In the genomic region with DNA sequence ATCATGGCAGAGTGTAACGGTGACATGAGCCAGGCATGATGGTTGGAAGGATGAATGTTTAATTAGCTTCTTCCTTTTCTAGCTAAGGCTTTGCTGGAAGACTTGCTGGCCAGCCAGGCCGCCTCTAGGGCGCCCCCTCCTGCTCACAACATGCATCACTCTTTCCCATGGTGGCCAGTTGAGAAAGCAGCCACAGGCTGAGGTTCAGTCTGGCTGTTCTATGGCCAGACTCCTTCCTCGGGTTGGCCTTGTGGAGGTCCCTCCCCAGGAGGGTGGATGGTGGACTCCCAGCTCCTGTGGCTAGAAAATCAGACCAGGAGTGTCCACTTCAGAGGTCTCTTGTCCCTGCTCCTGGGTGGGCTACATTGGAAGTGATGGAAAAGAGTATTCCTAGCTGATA, we compare ENCODE assay signal across 9 mouse cellular contexts. TPM values are rescaled to one million over a fixed set of nuclear protein-coding genes. Genes with fewer than 3 reads are reported as not detected.
A peak's percentile ranks its signal among the peaks of the same experiment; 100 is the strongest.
DNase-seq lines count a peak whose midpoint lies in the region; ATAC-seq lines count a peak whose summit lies in the region.
"Had no signal": no experiment of that assay in that cellular context is flagged by ENCODE, and none has a peak within 500 bp of the region (broad histone marks: within the 10 kb centered on the region; RNA-seq: fewer than 3 reads in every experiment).

No protein-coding gene starts in this region.

- H3K4me1 ChIP-seq in heart, embryonic 11.5 days (ENCODE audit: control insufficient read depth, insufficient read depth, low read length) = peaks cover 13% of the 10 kb centered on the region
- H3K4me1 ChIP-seq in forebrain, embryonic 14.5 days (ENCODE audit: control insufficient read depth, insufficient read depth, low read length) = peaks cover 10% of the 10 kb centered on the region; the same call in 1 of the 2 replicates
- H3K4me1 ChIP-seq in hindbrain, embryonic 10.5 days (replicated peaks) = peaks cover 6% of the 10 kb centered on the region
- peaks cover 8% of the 10 kb centered on the region; the same call in 1 of the 2 replicates for H3K4me1 ChIP-seq in midbrain, embryonic 14.5 days (ENCODE audit: control insufficient read depth, insufficient read depth, low read length)

- WGBS in heart, embryonic 11.5 days (ENCODE audit: insufficient replicate concordance) = 13% methylated on average over 4 of the region's 4 CpGs
- 5% methylated on average over 4 of the region's 4 CpGs for WGBS in forebrain, embryonic 14.5 days
- 10% methylated on average over 4 of the region's 4 CpGs for WGBS in hindbrain, embryonic 10.5 days
- WGBS in midbrain, embryonic 14.5 days = 1% methylated on average over 4 of the region's 4 CpGs

- no peak overlapping the region for H3K4me2 ChIP-seq in heart, embryonic 11.5 days
- H3K4me2 ChIP-seq in forebrain, embryonic 14.5 days (ENCODE audit: low read length) = no peak overlapping the region
- no peak overlapping the region for H3K4me2 ChIP-seq in midbrain, embryonic 14.5 days (ENCODE audit: low read length)

- ATAC-seq in heart, embryonic 11.5 days (replicated peaks; ENCODE audit: insufficient number of reproducible peaks, low FRiP score, low TSS enrichment) = no peak
- peak; percentile 29; the same call in 1 of the 2 replicates for ATAC-seq in forebrain, embryonic 14.5 days
- ATAC-seq in midbrain, embryonic 14.5 days (ENCODE audit: low FRiP score, low TSS enrichment) = peak; percentile 24; the same call in 1 of the 2 replicates

- no peaks in the 10 kb centered on the region for H3K9me3 ChIP-seq in heart, embryonic 11.5 days (replicated peaks; ENCODE audit: control insufficient read depth, low read length)
- H3K9me3 ChIP-seq in forebrain, embryonic 14.5 days (replicated peaks; ENCODE audit: control insufficient read depth, low read length) = no peaks in the 10 kb centered on the region
- no peaks in the 10 kb centered on the region for H3K9me3 ChIP-seq in hindbrain, embryonic 10.5 days
- H3K9me3 ChIP-seq in midbrain, embryonic 14.5 days (ENCODE audit: control insufficient read depth, low read length) = no peaks in the 10 kb centered on the region
- H3K9me3 ChIP-seq: megakaryocyte, embryonic 14.5 days had no signal

- intact Hi-C loops in left cerebral cortex, postnatal 14 days (cut with DNase I) = loop anchor here (1.0 to 10.0 kb wide), 2 partner anchors 130 to 272 kb away; partner anchors contain the start of gene Mdm4

- DNase-seq in heart, adult 18-20 months = peak; percentile 80 to 88
- peak; percentile 29 for DNase-seq in c-Kit-positive CD71-positive TER-119-negative erythroid progenitor cells, embryonic 14.5 days (ENCODE audit: low read depth)
- peak; percentile 69 for DNase-seq in forebrain, embryonic 14.5 days (ENCODE audit: low spot score)
- peak; percentile 85 for DNase-seq in hindbrain, embryonic 10.5 days (ENCODE audit: low spot score)
- DNase-seq in left cerebral cortex, postnatal 14 days (ENCODE audit: low spot score in 2 of 2) = peak; percentile 74 to 81
- DNase-seq in midbrain, embryonic 14.5 days = peak; percentile 82
- peak; percentile 36 to 68 for DNase-seq in spleen, postnatal 14 days (ENCODE audit: low spot score in 2 of 2)

- no peak overlapping the region for H3K4me3 ChIP-seq in heart, embryonic 11.5 days (ENCODE audit: low read depth, low read length)
- H3K4me3 ChIP-seq in forebrain, embryonic 14.5 days (ENCODE audit: low read depth, low read length) = no peak overlapping the region
- no peak overlapping the region for H3K4me3 ChIP-seq in hindbrain, embryonic 10.5 days
- H3K4me3 ChIP-seq in midbrain, embryonic 14.5 days (replicated peaks; ENCODE audit: low read depth, low read length) = no peak overlapping the region
- H3K4me3 ChIP-seq: megakaryocyte, embryonic 14.5 days had no signal

- no peak overlapping the region for H3K9ac ChIP-seq in heart, embryonic 11.5 days (ENCODE audit: low read depth, low read length)
- H3K9ac ChIP-seq in forebrain, embryonic 14.5 days (ENCODE audit: low read length) = no peak overlapping the region
- no peak overlapping the region for H3K9ac ChIP-seq in midbrain, embryonic 14.5 days (replicated peaks; ENCODE audit: low read length)

- no peaks in the 10 kb centered on the region for H3K36me3 ChIP-seq in heart, embryonic 11.5 days (ENCODE audit: control insufficient read depth, insufficient read depth, low read length)
- H3K36me3 ChIP-seq in forebrain, embryonic 14.5 days (ENCODE audit: control insufficient read depth, insufficient read depth, low read length) = no peaks in the 10 kb centered on the region
- no peaks in the 10 kb centered on the region; the same call in 1 of the 2 replicates for H3K36me3 ChIP-seq in hindbrain, embryonic 10.5 days
- H3K36me3 ChIP-seq in midbrain, embryonic 14.5 days (ENCODE audit: control insufficient read depth, insufficient read depth, low read length) = peaks cover 8% of the 10 kb centered on the region; the same call in 1 of the 2 replicates

- H3K27ac ChIP-seq in heart, embryonic 11.5 days (ENCODE audit: low read depth, low read length) = no peak overlapping the region
- no peak overlapping the region for H3K27ac ChIP-seq in forebrain, embryonic 14.5 days (ENCODE audit: low read depth, low read length)
- H3K27ac ChIP-seq in hindbrain, embryonic 10.5 days = 0 out of 2 replicates have a peak overlapping the region, but pooled peaks have one; percentile 42
- H3K27ac ChIP-seq in midbrain, embryonic 14.5 days (replicated peaks; ENCODE audit: low read depth, low read length) = no peak overlapping the region

- H3K27me3 ChIP-seq in heart, embryonic 11.5 days (ENCODE audit: control insufficient read depth, insufficient read depth, low read length) = no peaks in the 10 kb centered on the region
- H3K27me3 ChIP-seq in forebrain, embryonic 14.5 days (replicated peaks; ENCODE audit: control insufficient read depth, insufficient read depth, low read length) = no peaks in the 10 kb centered on the region
- H3K27me3 ChIP-seq in hindbrain, embryonic 10.5 days (ENCODE audit: insufficient read depth, poor library complexity, severe bottlenecking) = peaks cover 4% of the 10 kb centered on the region; the same call in 1 of the 2 replicates
- H3K27me3 ChIP-seq in midbrain, embryonic 14.5 days (ENCODE audit: control insufficient read depth, insufficient read depth, low read length) = no peaks in the 10 kb centered on the region

RNA-seq across cellular contexts. Expression of gene Golt1a, which starts 2.8 kb away (rescaled TPM):
- not detected for total RNA-seq in heart, adult 18-20 months (2021)
- not detected in 2 replicates for polyA plus RNA-seq in heart, embryonic 11.5 days (2014; fragmentation: Nextera tagmentation; extraction: Ambion mirVana)
- polyA plus RNA-seq in forebrain, embryonic 14.5 days (2014; fragmentation: Nextera tagmentation; extraction: Ambion mirVana) = not detected in 2 replicates
- not detected in 2 replicates for polyA plus RNA-seq in hindbrain, embryonic 10.5 days (2016; fragmentation: Nextera tagmentation; extraction: Ambion mirVana)
- 1 to 10 TPM in 1 of 2 experiments, not detected in 1; 1.4 TPM for total RNA-seq in left cerebral cortex, postnatal 14 days (2021)
- polyA plus RNA-seq in midbrain, embryonic 14.5 days (2014; fragmentation: Nextera tagmentation; extraction: Ambion mirVana) = not detected in 2 replicates

RNA-seq across cellular contexts. Expression of gene Kiss1, which starts 14.8 kb away (rescaled TPM):
- not detected for total RNA-seq in heart, adult 18-20 months (2021)
- polyA plus RNA-seq in heart, embryonic 11.5 days (2014; fragmentation: Nextera tagmentation; extraction: Ambion mirVana) = not detected in 2 replicates
- not detected in 2 replicates for polyA plus RNA-seq in forebrain, embryonic 14.5 days (2014; fragmentation: Nextera tagmentation; extraction: Ambion mirVana)
- polyA plus RNA-seq in hindbrain, embryonic 10.5 days (2016; fragmentation: Nextera tagmentation; extraction: Ambion mirVana) = not detected in 2 replicates
- 1 to 10 TPM in 1 of 2 experiments, not detected in 1; 1.8 TPM for total RNA-seq in left cerebral cortex, postnatal 14 days (2021)
- polyA plus RNA-seq in midbrain, embryonic 14.5 days (2014; fragmentation: Nextera tagmentation; extraction: Ambion mirVana) = not detected in 2 replicates

RNA-seq across cellular contexts. Expression of gene Ren1, which starts 43.5 kb away (rescaled TPM):
- not detected for total RNA-seq in heart, adult 18-20 months (2021)
- polyA plus RNA-seq in heart, embryonic 11.5 days (2014; fragmentation: Nextera tagmentation; extraction: Ambion mirVana) = not detected in 2 replicates
- 0.22 TPM in 1 of 2 replicates, not detected in the other for polyA plus RNA-seq in forebrain, embryonic 14.5 days (2014; fragmentation: Nextera tagmentation; extraction: Ambion mirVana)
- 0.22 and 0.37 TPM in 2 replicates for polyA plus RNA-seq in hindbrain, embryonic 10.5 days (2016; fragmentation: Nextera tagmentation; extraction: Ambion mirVana)
- total RNA-seq in left cerebral cortex, postnatal 14 days (2021) = not detected
- polyA plus RNA-seq in midbrain, embryonic 14.5 days (2014; fragmentation: Nextera tagmentation; extraction: Ambion mirVana) = not detected in 2 replicates

RNA-seq across cellular contexts. Expression of gene Etnk2, which starts 56.5 kb away (rescaled TPM):
- under 1 TPM; 0.21 to 0.52 TPM for total RNA-seq in heart, adult 18-20 months (2021)
- polyA plus RNA-seq in heart, embryonic 11.5 days (2014; fragmentation: Nextera tagmentation; extraction: Ambion mirVana) = 1.5 TPM in 2 replicates
- polyA plus RNA-seq in forebrain, embryonic 14.5 days (2014; fragmentation: Nextera tagmentation; extraction: Ambion mirVana) = 4.2 and 5.0 TPM in 2 replicates
- 2.9 and 4.1 TPM in 2 replicates for polyA plus RNA-seq in hindbrain, embryonic 10.5 days (2016; fragmentation: Nextera tagmentation; extraction: Ambion mirVana)
- 1 to 10 TPM; 6.0 TPM for total RNA-seq in left cerebral cortex, postnatal 14 days (2021)
- 11.2 and 15.6 TPM in 2 replicates for polyA plus RNA-seq in midbrain, embryonic 14.5 days (2014; fragmentation: Nextera tagmentation; extraction: Ambion mirVana)

Comparison
In these comparisons a context has a peak if more than half of its experiments do, and no peak if none do; other contexts are left out.
1. DNase-seq: peak in every context shown above with its lines; median percentile 85 in hindbrain, embryonic 10.5 days; 84 in heart, adult 18-20 months; 82 in midbrain, embryonic 14.5 days; 78 in left cerebral cortex, postnatal 14 days; 69 in forebrain, embryonic 14.5 days; 52 in spleen, postnatal 14 days; 29 in c-Kit-positive CD71-positive TER-119-negative erythroid progenitor cells, embryonic 14.5 days.